Mouse (Mus musculus): ENCODE results near the gene Cpne6.

- no peak for TF ChIP-seq POLR2A (IDR thresholded peaks at IDR 0.05; ENCODE audit: borderline replicate concordance, control insufficient read depth, low read depth, low read length)
- no peak for TF ChIP-seq CTCF (IDR thresholded peaks at IDR 0.05; ENCODE audit: control insufficient read depth, insufficient read depth, low read length)
These were observed 47.3 kb downstream of the Cpne6 start for GRCm38 (mm10) chr14:55557587-55557986.

Data from bone marrow, adult 2 months (tissue).